Mouse (Mus musculus) hindbrain, embryonic 14.5 days (tissue): ENCODE results near the gene Bicdl1. TPM values are rescaled to one million over a fixed set of nuclear protein-coding genes. Genes with fewer than 3 reads are reported as not detected.
A peak's percentile ranks its signal among the peaks of the same experiment; 100 is the strongest.

Experiments
- ATAC-seq: fragments of 200-750 bp; cut with Nextera tagmentation; 2 replicates; pipeline ENCODE4 v1.8.0; 2017; ENCODE audit warnings: moderate number of reproducible peaks, mild to moderate bottlenecking, moderate TSS enrichment, moderate library complexity; ENCODE audit not compliant: low FRiP score
- DNase-seq: peaks from one replicate; pipeline ENCODE4 v3.0.0-alpha.2; 2015; ENCODE audit warnings: low spot score
- H3K27ac ChIP-seq: fragments of 300-500 bp; sonication (generic); 2 replicates; pipeline ENCODE4 v1.5.1; 2014; ENCODE audit warnings: mild to moderate bottlenecking, moderate library complexity
- H3K27me3 ChIP-seq: fragments of 300-500 bp; sonication (generic); 2 replicates; pipeline ENCODE4 v1.6.1; 2014; ENCODE audit warnings: mild to moderate bottlenecking, low read length, mixed read lengths; ENCODE audit not compliant: control insufficient read depth, insufficient read depth
- H3K36me3 ChIP-seq: fragments of 300-500 bp; sonication (generic); replicated peaks from 2 replicates; pipeline ENCODE4 v1.6.1; 2014; ENCODE audit not compliant: control insufficient read depth, insufficient read depth
- H3K4me1 ChIP-seq: fragments of 300-500 bp; sonication (generic); replicated peaks from 2 replicates; pipeline ENCODE4 v1.6.1; 2014; ENCODE audit warnings: antibody characterized with exemption, low read length, mixed read lengths; ENCODE audit not compliant: control insufficient read depth, insufficient read depth
- H3K4me2 ChIP-seq: fragments of 300-500 bp; sonication (generic); replicated peaks from 2 replicates; pipeline ENCODE4 v1.6.1; 2014; ENCODE audit warnings: mild to moderate bottlenecking, moderate library complexity
- H3K4me3 ChIP-seq: fragments of 300-500 bp; sonication (generic); replicated peaks from 2 replicates; pipeline ENCODE4 v1.5.1; 2014; ENCODE audit warnings: mild to moderate bottlenecking, low read length
- H3K9ac ChIP-seq: fragments of 300-500 bp; sonication (generic); 2 replicates; pipeline ENCODE4 v1.6.1; 2014
- H3K9me3 ChIP-seq: fragments of 300-500 bp; sonication (generic); 2 replicates; pipeline ENCODE4 v1.6.1; 2016; ENCODE audit warnings: low read length; ENCODE audit not compliant: control insufficient read depth
- WGBS: fragments of 180-500 bp; shearing (Covaris S2); extraction: QIAGEN DNeasy Blood & Tissue Kit; methylation state at CpG from one replicate; pipeline ENCODE4 v1.1.7; 2014; 5-methylcytosine and 5-hydroxymethylcytosine counted together
- polyA plus RNA-seq: library from polyadenylated mRNA; unstranded; fragments of >200 nt; fragmentation: Nextera tagmentation; extraction: Ambion mirVana; gene quantifications from 2 replicates; pipeline ENCODE4 v1.2.1, GENCODE M21; 2014

The Bicdl1 gene
- polyA plus RNA-seq, 1 experiment from 2014 or later = 36.2 TPM

GRCm38 (mm10) chr5:115717106-115717505 lies 14.3 kb downstream of the Bicdl1 start:
- Histone ChIP-seq H3K9ac (no peak overlapping the region), H3K4me1 (peaks cover 5% of the 10 kb centered on the region; the same call in 1 of the 2 replicates), H3K27ac (no peak overlapping the region), H3K9me3 (no peaks in the 10 kb centered on the region), H3K27me3 (no peaks in the 10 kb centered on the region), H3K4me2 (no peak overlapping the region), H3K36me3 (0 out of 2 replicates have a peak, but pooled peaks cover 2% of the 10 kb centered on the region), H3K4me3 (no peak overlapping the region)
- DNase-seq (no peak), ATAC-seq (no peak)
- WGBS = 90% methylated on average over 3 of the region's 3 CpGs

- H3K4me3 ChIP-seq = no peak overlapping the region
- DNase-seq (no peak), ATAC-seq (no peak)
- no peaks in the 10 kb centered on the region for H3K9me3 ChIP-seq
- no peak overlapping the region for H3K27ac ChIP-seq
- no peak overlapping the region for H3K4me2 ChIP-seq
- no peaks in the 10 kb centered on the region for H3K27me3 ChIP-seq
- no peak overlapping the region for H3K9ac ChIP-seq
- H3K36me3 ChIP-seq = no peaks in the 10 kb centered on the region
- 82% methylated on average over 6 of the region's 6 CpGs for WGBS
- H3K4me1 ChIP-seq = peaks cover 12% of the 10 kb centered on the region
Observed at GRCm38 (mm10) chr5:115716426-115716825, 15.0 kb downstream of the Bicdl1 start.

- H3K4me3 ChIP-seq = no peak overlapping the region
- H3K27ac ChIP-seq = no peak overlapping the region
- no peaks in the 10 kb centered on the region for H3K9me3 ChIP-seq
- 91% methylated on average over 7 of the region's 7 CpGs for WGBS
- peaks cover 12% of the 10 kb centered on the region for H3K4me1 ChIP-seq
- DNase-seq = no peak
- no peak for ATAC-seq
- no peak overlapping the region for H3K9ac ChIP-seq
- H3K27me3 ChIP-seq = no peaks in the 10 kb centered on the region
- H3K4me2 ChIP-seq = no peak overlapping the region
- no peaks in the 10 kb centered on the region for H3K36me3 ChIP-seq
Observed at GRCm38 (mm10) chr5:115714761-115715160, 16.7 kb downstream of the Bicdl1 start.

GRCm38 (mm10) chr5:115712487-115712886 lies 18.9 kb downstream of the Bicdl1 start:
- no peak for ATAC-seq
- no peak overlapping the region for H3K9ac ChIP-seq
- DNase-seq = no peak
- peaks cover 12% of the 10 kb centered on the region for H3K4me1 ChIP-seq
- no peaks in the 10 kb centered on the region for H3K36me3 ChIP-seq
- no peak overlapping the region for H3K4me2 ChIP-seq
- no peak overlapping the region for H3K4me3 ChIP-seq
- 80% methylated on average over 6 of the region's 6 CpGs for WGBS
- no peaks in the 10 kb centered on the region for H3K9me3 ChIP-seq
- H3K27ac ChIP-seq = no peak overlapping the region
- H3K27me3 ChIP-seq = no peaks in the 10 kb centered on the region

GRCm38 (mm10) chr5:115711636-115712419 lies 19.6 kb downstream of the Bicdl1 start:
- Histone ChIP-seq H3K4me3 (no peak overlapping the region), H3K27ac (peak overlapping the region; percentile 52), H3K9me3 (no peaks in the 10 kb centered on the region), H3K36me3 (no peaks in the 10 kb centered on the region), H3K9ac (no peak overlapping the region), H3K27me3 (no peaks in the 10 kb centered on the region), H3K4me2 (no peak overlapping the region), H3K4me1 (peaks cover 12% of the 10 kb centered on the region)
- ATAC-seq (no peak; the same call in 1 of the 2 replicates), DNase-seq (peak; percentile 73)
- 60% methylated on average over 11 of the region's 11 CpGs for WGBS

GRCm38 (mm10) chr5:115710171-115710570 lies 21.2 kb downstream of the Bicdl1 start:
- no peak for ATAC-seq
- no peak overlapping the region for H3K4me2 ChIP-seq
- no peak overlapping the region for H3K27ac ChIP-seq
- peaks cover 12% of the 10 kb centered on the region for H3K4me1 ChIP-seq
- H3K27me3 ChIP-seq = no peaks in the 10 kb centered on the region
- no peak for DNase-seq
- no peaks in the 10 kb centered on the region for H3K36me3 ChIP-seq
- no peak overlapping the region for H3K4me3 ChIP-seq
- H3K9me3 ChIP-seq = no peaks in the 10 kb centered on the region
- no peak overlapping the region for H3K9ac ChIP-seq
- 88% methylated on average over 4 of the region's 4 CpGs for WGBS

- WGBS = 76% methylated on average over 3 of the region's 3 CpGs
- H3K4me2 ChIP-seq = no peak overlapping the region
- no peak overlapping the region for H3K4me3 ChIP-seq
- DNase-seq (no peak), ATAC-seq (no peak)
- peaks cover 12% of the 10 kb centered on the region for H3K4me1 ChIP-seq
- H3K27ac ChIP-seq = no peak overlapping the region
- H3K36me3 ChIP-seq = no peaks in the 10 kb centered on the region
- H3K9ac ChIP-seq = no peak overlapping the region
- H3K9me3 ChIP-seq = no peaks in the 10 kb centered on the region
- H3K27me3 ChIP-seq = no peaks in the 10 kb centered on the region
Observed at GRCm38 (mm10) chr5:115708930-115709329, 22.5 kb downstream of the Bicdl1 start.

GRCm38 (mm10) chr5:115701981-115702380 lies 29.4 kb downstream of the Bicdl1 start:
- H3K4me1 ChIP-seq = no peaks in the 10 kb centered on the region
- no peak overlapping the region for H3K4me3 ChIP-seq
- H3K9me3 ChIP-seq = no peaks in the 10 kb centered on the region
- no peak overlapping the region for H3K27ac ChIP-seq
- no peaks in the 10 kb centered on the region for H3K27me3 ChIP-seq
- DNase-seq = no peak
- WGBS = 63% methylated on average over 3 of the region's 3 CpGs
- no peak overlapping the region for H3K4me2 ChIP-seq
- H3K9ac ChIP-seq = no peak overlapping the region
- no peak for ATAC-seq
- H3K36me3 ChIP-seq = no peaks in the 10 kb centered on the region

GRCm38 (mm10) chr5:115701215-115701614 lies 30.2 kb downstream of the Bicdl1 start:
- Histone ChIP-seq H3K9ac (no peak overlapping the region), H3K27me3 (no peaks in the 10 kb centered on the region), H3K4me1 (no peaks in the 10 kb centered on the region), H3K4me3 (no peak overlapping the region), H3K9me3 (no peaks in the 10 kb centered on the region), H3K36me3 (no peaks in the 10 kb centered on the region), H3K4me2 (no peak overlapping the region), H3K27ac (no peak overlapping the region)
- ATAC-seq (no peak), DNase-seq (no peak)
- 88% methylated on average over 4 of the region's 4 CpGs for WGBS
